Mouse (Mus musculus) lung, postnatal 0 days (tissue): ENCODE data around the gene Rgs7.

Experiments used
- CTCF ChIP-seq: IDR thresholded peaks from 2 replicates; pipeline ENCODE4 v1.5.1; 2016; ENCODE audit warnings: antibody characterized with exemption, mild to moderate bottlenecking
- EP300 ChIP-seq: IDR thresholded peaks from 2 replicates; pipeline ENCODE4 v1.6.1; 2016; ENCODE audit warnings: antibody characterized with exemption, mild to moderate bottlenecking, control low read depth

DNA sequence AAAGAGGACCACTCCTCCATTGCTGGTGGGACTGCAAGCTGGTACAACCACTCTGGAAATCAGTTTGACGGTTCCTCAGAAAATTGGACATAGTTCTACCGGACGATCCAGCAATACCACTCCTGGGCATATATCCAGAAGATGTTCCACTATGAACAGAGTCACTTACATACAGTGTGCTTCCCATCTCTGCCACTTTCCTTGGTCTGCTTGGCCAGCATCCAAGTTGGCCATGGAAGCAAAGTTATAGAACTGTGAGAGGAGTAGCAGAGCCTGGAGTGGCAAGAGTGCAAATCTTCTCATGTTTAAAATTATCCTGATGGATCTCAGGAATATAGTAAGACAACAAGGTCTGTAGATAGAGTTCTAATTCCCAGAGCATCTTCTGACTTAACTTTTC lies 367.9 kb downstream of the Rgs7 start:
- TF ChIP-seq CTCF (no peak), EP300 (no peak)
